Mouse (Mus musculus) G1E (cell line): ENCODE data around the gene Ubr2. TPM values are rescaled to one million over a fixed set of nuclear protein-coding genes. Genes with fewer than 3 reads are reported as not detected.

Source experiments
- ATAC-seq: 2 replicates; pipeline ENCODE4 v1.8.0; 2016; ENCODE audit warnings: mild to moderate bottlenecking; ENCODE audit not compliant: insufficient number of reproducible peaks, poor library complexity, low FRiP score, severe bottlenecking; ENCODE audit errors: extremely low read depth
- DNase-seq: peaks from one replicate; pipeline ENCODE4 v3.0.0; 2012; ENCODE audit warnings: low spot score
- H3K27me3 ChIP-seq: 2 replicates; pipeline ENCODE4 v1.6.1; 2012; ENCODE audit warnings: mild to moderate bottlenecking, low read length, inconsistent platforms; ENCODE audit not compliant: insufficient read depth
- H3K36me3 ChIP-seq: replicated peaks from 2 replicates; pipeline ENCODE3; 2012; ENCODE audit warnings: mild to moderate bottlenecking, inconsistent platforms
- H3K4me1 ChIP-seq: 2 replicates; pipeline ENCODE4 v1.6.1; 2012; ENCODE audit warnings: low read depth, low read length, inconsistent platforms, mixed read lengths; ENCODE audit not compliant: insufficient read depth
- H3K4me3 ChIP-seq: 2 replicates; pipeline ENCODE4 v1.5.1; 2012; ENCODE audit warnings: low read depth, mild to moderate bottlenecking, inconsistent platforms, low read length, moderate library complexity, mixed read lengths
- H3K9me3 ChIP-seq: replicated peaks from 2 replicates; pipeline ENCODE4 v1.6.1; 2012; ENCODE audit warnings: inconsistent platforms
- CTCF ChIP-seq: IDR thresholded peaks from 2 replicates; pipeline ENCODE4 v1.5.1; 2012; ENCODE audit warnings: low read depth, low read length, inconsistent platforms, mixed read lengths
- GATA1 ChIP-seq: IDR thresholded peaks from 2 replicates; pipeline ENCODE4 v1.6.1; 2012; ENCODE audit warnings: borderline replicate concordance, low read length, inconsistent platforms, mixed read lengths
- GATA2 ChIP-seq: IDR thresholded peaks from 2 replicates; pipeline ENCODE4 v1.6.1; 2012; ENCODE audit warnings: low read depth, low read length, inconsistent platforms, borderline replicate concordance
- POLR2AphosphoS5 ChIP-seq: IDR thresholded peaks from 2 replicates; pipeline ENCODE4 v1.6.1; 2012; ENCODE audit warnings: low read depth, low read length, inconsistent platforms; ENCODE audit not compliant: insufficient replicate concordance
- TAL1 ChIP-seq: conservative IDR thresholded peaks from 2 replicates; pipeline ENCODE4 v1.6.1; 2012; ENCODE audit warnings: low read depth, low read length, inconsistent platforms, mixed read lengths
- polyA plus RNA-seq: library from polyadenylated mRNA; stranded (reverse); fragments of >175 nt; gene quantifications from 2 replicates; pipeline ENCODE4 v1.2.3, GENCODE M21; 2012
- total RNA-seq, 2 experiments: library from RNA; stranded (forward) in 1 of 2; stranded (reverse) in 1 of 2; fragments of 200-1000 nt in 1 of 2; fragments of >200 nt in 1 of 2; fragmentation: Nextera tagmentation in 1 of 2; gene quantifications; 2 replicates each; pipeline ENCODE4 v1.2.3; 2014 to 2017

Gene Ubr2
- total and polyA plus RNA-seq, 3 experiments: 14.6 to 116 (median 51.4) TPM

DNA sequence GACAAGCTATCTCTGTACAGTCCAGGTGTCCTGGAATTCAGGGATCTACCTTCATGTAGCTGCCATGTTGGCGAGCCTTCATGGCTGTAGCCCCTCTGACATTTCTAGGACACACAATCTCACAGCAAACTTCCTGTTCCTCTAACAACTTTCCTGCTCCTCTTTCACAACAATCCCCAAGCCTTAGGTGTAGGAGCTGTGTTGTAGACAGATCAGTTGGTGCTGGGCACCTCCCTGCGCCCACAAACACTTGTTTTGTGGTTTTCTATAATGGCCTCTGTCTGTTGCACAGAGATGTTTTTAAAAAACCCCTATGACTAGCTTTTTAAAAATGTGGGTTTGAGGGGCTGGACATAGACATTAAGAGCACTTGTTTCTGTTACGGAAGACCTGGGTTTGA, 40.3 kb upstream of the Ubr2 start:
- DNase-seq (no peak), ATAC-seq (no peak)
- H3K4me3 ChIP-seq: no peak overlapping the region
- H3K27me3 ChIP-seq: peaks cover 8% of the 10 kb centered on the region
- no peaks in the 10 kb centered on the region for H3K36me3 ChIP-seq
- no peak for TF ChIP-seq TAL1
- no peak for TF ChIP-seq GATA1
- TF ChIP-seq CTCF: no peak
- no peaks in the 10 kb centered on the region for H3K4me1 ChIP-seq
- no peaks in the 10 kb centered on the region for H3K9me3 ChIP-seq

DNA sequence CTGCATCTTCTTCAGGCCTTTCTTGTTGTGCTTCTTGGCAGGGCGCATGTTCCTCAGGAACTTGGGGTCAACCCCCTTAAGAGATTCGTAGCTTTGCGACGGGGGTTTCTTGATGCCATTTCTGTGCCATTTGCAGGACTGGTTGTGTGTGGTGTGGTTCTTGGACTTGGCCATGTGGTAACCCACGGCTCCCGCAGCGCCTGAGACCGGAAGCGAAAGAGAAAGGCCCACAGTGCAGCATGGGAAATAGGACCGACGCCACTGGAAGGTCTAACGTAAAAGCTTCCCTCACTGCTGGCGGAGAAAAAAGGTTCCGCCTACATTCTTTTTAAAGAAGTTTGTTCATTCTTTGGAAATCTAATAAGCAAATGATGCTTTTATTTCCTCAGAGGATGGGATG, 32.5 kb upstream of the Ubr2 start:
- TF ChIP-seq GATA2 (no peak), POLR2AphosphoS5 (no peak), CTCF (no peak), TAL1 (no peak), GATA1 (no peak)
- H3K27me3 ChIP-seq: peaks cover 13% of the 10 kb centered on the region
- no peaks in the 10 kb centered on the region for H3K9me3 ChIP-seq
- H3K36me3 ChIP-seq: no peaks in the 10 kb centered on the region
- ATAC-seq: no peak
- H3K4me3 ChIP-seq: no peak overlapping the region
- DNase-seq: no peak
- H3K4me1 ChIP-seq: peaks cover 2% of the 10 kb centered on the region; the same call in 1 of the 2 replicates

DNA sequence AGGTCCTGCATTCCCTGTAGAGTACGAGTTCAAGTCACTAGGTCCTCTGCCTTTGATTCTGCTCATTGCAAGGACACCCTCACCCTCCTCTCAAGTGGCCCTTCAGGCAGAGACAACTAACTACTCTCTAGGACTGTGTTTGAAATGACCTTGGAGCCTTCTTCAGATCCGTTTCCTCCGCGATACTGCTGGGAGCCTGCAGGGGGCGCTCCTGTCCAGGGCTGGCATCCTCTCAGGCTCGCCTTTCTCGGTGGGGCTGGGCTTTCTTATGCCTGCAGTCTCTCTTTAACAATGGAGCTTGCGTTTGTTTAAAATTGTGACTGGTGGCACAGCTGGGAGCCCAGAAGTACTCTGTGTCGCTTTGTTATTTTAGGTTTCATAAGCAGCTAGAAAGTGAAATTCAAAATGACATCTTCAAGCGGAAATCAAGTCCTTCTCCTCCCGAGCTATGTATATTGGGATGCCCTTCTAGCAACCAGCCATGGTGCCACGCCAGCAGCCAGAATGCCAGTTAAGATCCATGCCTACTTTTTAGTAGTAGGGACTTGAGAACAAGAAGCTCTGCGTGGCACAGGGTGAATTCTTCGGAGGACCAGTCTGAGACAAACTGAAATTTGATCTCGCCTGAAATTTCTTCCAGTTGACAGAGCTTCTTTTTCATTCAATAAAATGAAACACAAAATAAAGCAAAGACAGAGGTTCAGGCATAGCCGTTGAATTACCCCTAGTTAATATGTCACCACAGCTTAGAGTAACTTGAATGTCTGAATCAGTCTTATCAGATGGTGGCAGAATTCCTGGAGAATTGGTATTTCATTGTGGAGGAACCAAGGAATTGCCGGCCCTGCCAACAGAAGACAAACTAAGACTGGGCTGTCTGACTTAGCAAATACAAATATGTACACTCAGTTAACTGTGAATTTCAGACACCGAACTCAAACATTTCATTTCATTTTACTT, 28.8 kb upstream of the Ubr2 start:
- DNase-seq: peak; percentile 21

DNA sequence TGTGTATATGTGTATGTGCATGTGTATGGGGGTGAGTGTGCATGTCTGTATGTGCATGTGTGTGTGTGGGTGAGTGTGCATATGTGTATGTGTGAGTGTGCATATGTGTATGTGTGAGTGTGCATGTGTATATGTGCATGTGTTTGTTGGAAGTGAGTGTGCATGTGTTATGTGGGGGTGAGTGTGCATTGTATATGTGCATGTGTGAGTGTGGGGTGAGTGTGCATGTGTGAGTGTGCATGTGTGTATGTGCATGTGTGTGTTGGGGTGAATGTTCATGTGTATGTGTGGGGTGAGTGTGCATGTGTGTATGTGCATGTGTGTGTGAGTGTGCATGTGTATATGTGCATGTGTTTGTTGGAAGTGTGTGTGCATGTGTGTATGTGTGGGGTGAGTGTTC, 24.2 kb upstream of the Ubr2 start:
- Histone ChIP-seq H3K36me3 (no peaks in the 10 kb centered on the region), H3K9me3 (no peaks in the 10 kb centered on the region), H3K4me1 (peaks cover 2% of the 10 kb centered on the region; the same call in 1 of the 2 replicates), H3K4me3 (peak overlapping the region; percentile 30; the same call in 1 of the 2 replicates), H3K27me3 (peaks cover 41% of the 10 kb centered on the region)
- no peak for TF ChIP-seq GATA1
- TF ChIP-seq POLR2AphosphoS5: 0 out of 2 replicates have a peak, but pooled peaks have one; percentile 35
- TF ChIP-seq GATA2: no peak; the same call in 1 of the 2 replicates
- TF ChIP-seq CTCF: no peak
- DNase-seq (no peak), ATAC-seq (no peak)

More for the DNA sequence above, 28.8 kb upstream of the Ubr2 start:
- no peaks in the 10 kb centered on the region for H3K36me3 ChIP-seq
- no peak for TF ChIP-seq POLR2AphosphoS5
- TF ChIP-seq CTCF: peak; percentile 74
- ATAC-seq: no peak
- peaks cover 36% of the 10 kb centered on the region for H3K27me3 ChIP-seq
- H3K4me3 ChIP-seq: no peak overlapping the region
- peaks cover 2% of the 10 kb centered on the region; the same call in 1 of the 2 replicates for H3K4me1 ChIP-seq
- H3K9me3 ChIP-seq: no peaks in the 10 kb centered on the region

DNA sequence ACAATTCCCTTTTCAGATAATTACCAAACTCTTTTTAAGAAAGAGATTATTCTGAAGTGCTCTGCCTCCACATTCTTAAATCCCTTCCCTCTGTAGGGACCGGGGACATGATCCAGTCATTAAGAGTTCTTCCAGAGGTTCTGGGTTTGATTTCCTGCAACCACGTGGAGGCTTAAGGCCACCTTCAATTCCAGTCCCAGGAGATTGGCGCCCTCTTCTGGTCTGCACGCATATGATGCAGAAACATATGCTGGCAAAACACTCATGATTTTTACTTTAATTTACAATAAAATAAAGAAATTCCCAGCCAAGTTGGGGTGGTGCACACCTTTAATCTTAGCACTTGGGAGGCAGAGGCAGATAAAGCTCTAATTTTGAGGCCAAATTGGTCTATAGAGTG, 23.3 kb upstream of the Ubr2 start:
- Histone ChIP-seq H3K4me3 (no peak overlapping the region), H3K36me3 (no peaks in the 10 kb centered on the region), H3K27me3 (peaks cover 42% of the 10 kb centered on the region), H3K9me3 (no peaks in the 10 kb centered on the region), H3K4me1 (no peaks in the 10 kb centered on the region)
- 0 out of 2 replicates have a peak, but pooled peaks have one; percentile 45 for TF ChIP-seq CTCF
- no peak for TF ChIP-seq GATA2
- ATAC-seq (no peak), DNase-seq (peak; percentile 18)

DNA sequence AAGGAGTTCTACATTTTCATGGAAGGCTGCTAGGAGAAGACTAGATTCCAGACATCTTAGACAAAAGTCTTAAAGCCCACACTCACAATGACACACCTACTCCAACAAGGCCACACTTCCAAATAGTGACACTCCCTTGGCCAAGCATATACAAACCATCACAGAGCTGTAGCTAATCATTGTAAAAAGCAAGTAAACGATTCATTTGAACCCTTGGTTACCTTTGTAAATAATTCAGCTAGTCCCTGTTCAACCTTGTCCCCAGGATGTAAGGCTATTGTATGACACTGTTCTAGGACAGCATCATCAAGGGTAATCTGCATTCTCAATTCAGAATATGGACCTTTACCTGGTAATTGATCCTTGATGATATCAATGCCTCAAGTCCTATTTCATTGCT, 14.4 kb upstream of the Ubr2 start:
- H3K9me3 ChIP-seq: no peaks in the 10 kb centered on the region
- no peak overlapping the region for H3K4me3 ChIP-seq
- no peak for DNase-seq

DNA sequence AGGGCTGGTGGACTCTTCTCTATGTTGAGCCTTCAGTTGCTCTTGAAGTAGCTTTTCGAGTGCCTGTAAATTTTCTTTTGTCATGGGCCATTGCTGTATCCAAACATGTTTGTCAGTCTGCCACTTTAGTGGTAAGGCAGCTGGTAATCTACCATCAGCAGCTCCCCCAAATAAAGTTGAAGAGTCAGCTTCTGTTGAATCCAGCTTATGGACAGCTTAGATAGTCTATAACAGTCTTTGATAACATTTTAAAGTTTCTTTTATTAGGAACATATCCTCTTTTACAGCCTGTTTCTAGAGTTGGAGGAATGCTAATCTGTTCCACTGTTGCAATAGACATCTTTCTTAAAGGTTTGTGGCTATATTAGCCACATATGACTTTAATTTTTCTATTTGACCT, 13.0 kb upstream of the Ubr2 start:
- TF ChIP-seq GATA2 (no peak), TAL1 (no peak), GATA1 (no peak), CTCF (no peak), POLR2AphosphoS5 (no peak)
- no peak overlapping the region for H3K4me3 ChIP-seq
- no peaks in the 10 kb centered on the region for H3K36me3 ChIP-seq
- H3K4me1 ChIP-seq: no peaks in the 10 kb centered on the region
- H3K27me3 ChIP-seq: peaks cover 18% of the 10 kb centered on the region; the same call in 1 of the 2 replicates
- ATAC-seq: no peak
- H3K9me3 ChIP-seq: no peaks in the 10 kb centered on the region
- DNase-seq: no peak

More for the DNA sequence above, 14.4 kb upstream of the Ubr2 start:
- peaks cover 16% of the 10 kb centered on the region for H3K27me3 ChIP-seq
- no peaks in the 10 kb centered on the region for H3K4me1 ChIP-seq
- ATAC-seq: no peak
- no peak for TF ChIP-seq CTCF
- TF ChIP-seq TAL1: no peak
- no peak for TF ChIP-seq POLR2AphosphoS5
- no peak for TF ChIP-seq GATA1
- TF ChIP-seq GATA2: no peak
- H3K36me3 ChIP-seq: no peaks in the 10 kb centered on the region
